Mouse (Mus musculus) MEL (cell line): ENCODE data around the gene Gm49373. TPM values are rescaled to one million over a fixed set of nuclear protein-coding genes. Genes with fewer than 3 reads are reported as not detected.

Source experiments
- DNase-seq: peaks from one replicate; pipeline ENCODE4 v3.0.0; 2011; ENCODE audit warnings: low read depth, low spot score
- H3K27ac ChIP-seq: 2 replicates; pipeline ENCODE4 v1.5.1; 2012; ENCODE audit warnings: low read depth, mild to moderate bottlenecking, control low read depth, low read length, moderate library complexity; ENCODE audit not compliant: control insufficient read depth
- H3K27me3 ChIP-seq, 2 experiments: fragments of 150-350 bp in 1 of 2; sonication (generic) in 1 of 2; 2 replicates each; pipeline ENCODE4 v1.6.1; 2012; ENCODE audit warnings: low read length in 2 of 2, mild to moderate bottlenecking in 2 of 2, improper control_type of control experiment in 1 of 2, moderate library complexity in 1 of 2; ENCODE audit not compliant: insufficient read depth in 2 of 2, control insufficient read depth in 1 of 2
- H3K36me3 ChIP-seq, 2 experiments: 2 replicates each; pipeline ENCODE4 v1.6.1; 2012 to 2014; ENCODE audit warnings: low read length in 2 of 2, improper control_type of control experiment in 1 of 2, inconsistent platforms in 1 of 2, mild to moderate bottlenecking in 1 of 2; ENCODE audit not compliant: insufficient read depth in 2 of 2, control insufficient read depth in 1 of 2
- H3K4me1 ChIP-seq, 2 experiments: fragments of 150-350 bp in 1 of 2; sonication (generic) in 1 of 2; 2 replicates each; pipeline ENCODE4 v1.6.1; 2012; ENCODE audit warnings: low read length in 2 of 2, improper control_type of control experiment in 1 of 2, mild to moderate bottlenecking in 1 of 2; ENCODE audit not compliant: insufficient read depth in 2 of 2, control insufficient read depth in 1 of 2
- H3K4me3 ChIP-seq, 2 experiments: fragments of 150-350 bp in 1 of 2; sonication (generic) in 1 of 2; 2 replicates each; pipeline ENCODE4 v1.5.1; 2012; ENCODE audit warnings: low read depth in 2 of 2, low read length in 2 of 2, mild to moderate bottlenecking in 2 of 2, moderate library complexity in 2 of 2, control low read depth in 1 of 2, improper control_type of control experiment in 1 of 2; ENCODE audit not compliant: control insufficient read depth in 1 of 2, insufficient read depth in 1 of 2
- H3K79me2 ChIP-seq: 2 replicates; pipeline ENCODE4 v1.6.1; 2012; ENCODE audit warnings: mild to moderate bottlenecking, low read length, moderate library complexity; ENCODE audit not compliant: control insufficient read depth, poor library complexity, insufficient read depth
- H3K9ac ChIP-seq: 2 replicates; pipeline ENCODE4 v1.6.1; 2012; ENCODE audit warnings: low read depth, mild to moderate bottlenecking, control low read depth, low read length, moderate library complexity; ENCODE audit not compliant: control insufficient read depth, poor library complexity, severe bottlenecking
- H3K9me3 ChIP-seq: fragments of 150-350 bp; sonication (generic); replicated peaks from 2 replicates; pipeline ENCODE4 v1.6.1; 2012; ENCODE audit warnings: mild to moderate bottlenecking, low read length, improper control_type of control experiment, moderate library complexity; ENCODE audit not compliant: insufficient read depth
- BHLHE40 ChIP-seq: IDR thresholded peaks from 2 replicates; pipeline ENCODE4 v1.6.1; 2012; ENCODE audit warnings: low read depth, mild to moderate bottlenecking, inconsistent platforms, low read length, improper control_type of control experiment, borderline replicate concordance
- CHD2 ChIP-seq: IDR thresholded peaks from 2 replicates; pipeline ENCODE4 v1.6.1; 2011; ENCODE audit warnings: low read length, improper control_type of control experiment
- CTCF ChIP-seq, 3 experiments: IDR thresholded peaks in 2 of 3; conservative IDR thresholded peaks in 1 of 3; 2 replicates each; pipeline ENCODE4 v1.5.1; 2011 to 2012; ENCODE audit warnings: low read length in 3 of 3, low read depth in 2 of 3, mild to moderate bottlenecking in 2 of 3, improper control_type of control experiment in 1 of 3, inconsistent platforms in 1 of 3, mixed read lengths in 1 of 3, moderate library complexity in 1 of 3; ENCODE audit not compliant: control insufficient read depth in 1 of 3, insufficient read depth in 1 of 3, poor library complexity in 1 of 3, severe bottlenecking in 1 of 3
- GABPA ChIP-seq: IDR thresholded peaks from 2 replicates; pipeline ENCODE4 v1.6.1; 2012; ENCODE audit warnings: low read depth, mild to moderate bottlenecking, inconsistent platforms, low read length, improper control_type of control experiment, moderate library complexity
- HCFC1 ChIP-seq: IDR thresholded peaks from 2 replicates; pipeline ENCODE4 v1.6.1; 2012; ENCODE audit warnings: low read depth, mild to moderate bottlenecking, inconsistent platforms, low read length, improper control_type of control experiment, moderate library complexity
- KAT2A ChIP-seq: conservative IDR thresholded peaks from 2 replicates; pipeline ENCODE4 v1.6.1; 2012; ENCODE audit warnings: low read depth, low read length, improper control_type of control experiment, inconsistent platforms
- MAZ ChIP-seq: IDR thresholded peaks from 2 replicates; pipeline ENCODE4 v1.6.1; 2012; ENCODE audit warnings: low read depth, mild to moderate bottlenecking, inconsistent platforms, low read length, improper control_type of control experiment
- MEF2A ChIP-seq: IDR thresholded peaks from 2 replicates; pipeline ENCODE4 v1.6.1; 2014; ENCODE audit warnings: low read depth, mild to moderate bottlenecking, inconsistent platforms, low read length, improper control_type of control experiment; ENCODE audit not compliant: poor library complexity, insufficient replicate concordance, severe bottlenecking; ENCODE audit errors: extremely low read depth
- MYC ChIP-seq: IDR thresholded peaks from 2 replicates; pipeline ENCODE4 v1.6.1; 2011; ENCODE audit warnings: low read depth, mild to moderate bottlenecking, low read length, improper control_type of control experiment, moderate library complexity
- NELFE ChIP-seq: IDR thresholded peaks from 2 replicates; pipeline ENCODE4 v1.6.1; 2011; ENCODE audit warnings: low read depth, low read length, improper control_type of control experiment
- POLR2AphosphoS2 ChIP-seq: IDR thresholded peaks from 2 replicates; pipeline ENCODE4 v1.6.1; 2011; ENCODE audit warnings: low read length, improper control_type of control experiment
- POLR2AphosphoS5 ChIP-seq: IDR thresholded peaks from 2 replicates; pipeline ENCODE4 v1.6.1; 2012; ENCODE audit warnings: low read depth, borderline replicate concordance, mild to moderate bottlenecking, inconsistent platforms, low read length, moderate library complexity, mixed read lengths
- SIN3A ChIP-seq: IDR thresholded peaks from 2 replicates; pipeline ENCODE4 v1.6.1; 2012; ENCODE audit warnings: low read length, improper control_type of control experiment, inconsistent platforms
- TAL1 ChIP-seq: IDR thresholded peaks from 2 replicates; pipeline ENCODE4 v1.6.1; 2012; ENCODE audit warnings: mild to moderate bottlenecking, inconsistent platforms, low read length, moderate library complexity, mixed read lengths
- TCF12 ChIP-seq: IDR thresholded peaks from 2 replicates; pipeline ENCODE4 v1.6.1; 2014; ENCODE audit warnings: low read depth, mild to moderate bottlenecking, inconsistent platforms, low read length, improper control_type of control experiment, moderate library complexity
- USF1 ChIP-seq: IDR thresholded peaks from 2 replicates; pipeline ENCODE4 v1.6.1; 2014; ENCODE audit warnings: low read depth, mild to moderate bottlenecking, inconsistent platforms, low read length, improper control_type of control experiment, moderate library complexity
- USF2 ChIP-seq, 2 experiments: IDR thresholded peaks; 2 replicates each; pipeline ENCODE4 v1.6.1; 2011 to 2012; ENCODE audit warnings: improper control_type of control experiment in 2 of 2, low read length in 2 of 2, borderline replicate concordance in 1 of 2, inconsistent platforms in 1 of 2, low read depth in 1 of 2, mild to moderate bottlenecking in 1 of 2; ENCODE audit not compliant: insufficient read depth in 1 of 2
- ZC3H11A ChIP-seq: IDR thresholded peaks from 2 replicates; pipeline ENCODE4 v1.6.1; 2012; ENCODE audit warnings: low read depth, mild to moderate bottlenecking, inconsistent platforms, low read length, improper control_type of control experiment
- ZKSCAN1 ChIP-seq: IDR thresholded peaks from 2 replicates; pipeline ENCODE4 v1.6.1; 2012; ENCODE audit warnings: low read depth, mild to moderate bottlenecking, inconsistent platforms, low read length, improper control_type of control experiment, moderate library complexity
- ZNF384 ChIP-seq: IDR thresholded peaks from 2 replicates; pipeline ENCODE4 v1.6.1; 2012; ENCODE audit warnings: low read depth, mild to moderate bottlenecking, inconsistent platforms, low read length, improper control_type of control experiment
- polyA plus RNA-seq, 2 experiments: library from polyadenylated mRNA; stranded (reverse) in 1 of 2; unstranded in 1 of 2; fragments of >175 nt in 1 of 2; fragments of >200 nt in 1 of 2; gene quantifications; 2 replicates each; pipeline versions ENCODE4 v1.2.1 to v1.2.4; 2012; ENCODE audit warnings: low replicate concordance in 2 of 2, low read depth in 1 of 2; ENCODE audit not compliant: insufficient read length in 2 of 2, insufficient read depth in 1 of 2, missing spikeins in 1 of 2
- total RNA-seq: library from RNA; depleted of rRNA; stranded (reverse); fragments of 300-350 nt; gene quantifications from 2 replicates; pipeline ENCODE4 v1.2.3, GENCODE M21; 2012

The Gm49373 gene
- total and polyA plus RNA-seq, 3 experiments = 6.4 to 8.3 TPM; not detected in 1

DNA sequence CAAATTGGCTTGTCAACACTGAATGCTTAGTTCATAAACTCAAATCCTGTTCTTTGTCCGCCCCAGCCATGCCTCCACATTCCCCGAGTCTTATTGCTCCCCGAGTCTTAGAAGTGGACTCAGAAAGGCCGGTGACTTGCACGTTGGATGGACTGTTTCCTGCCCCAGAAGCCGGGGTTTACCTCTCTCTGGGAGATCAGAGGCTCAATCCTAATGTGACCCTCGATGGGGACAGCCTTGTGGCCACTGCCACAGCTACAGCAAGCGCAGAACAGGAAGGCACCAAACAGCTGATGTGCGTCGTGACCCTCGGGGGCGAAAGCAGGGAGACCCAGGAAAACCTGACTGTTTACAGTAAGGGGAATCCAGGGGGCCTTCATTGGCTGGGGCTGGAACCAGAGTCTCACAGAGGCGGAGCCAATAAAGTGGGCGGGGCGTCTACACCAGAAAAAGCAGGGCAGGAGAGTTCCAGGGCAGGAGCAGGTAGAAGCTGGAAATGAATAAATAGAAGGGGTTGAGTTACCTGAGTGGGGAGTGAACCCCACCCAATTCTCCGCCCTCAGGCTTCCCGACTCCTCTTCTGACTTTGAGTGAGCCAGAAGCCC is 38.3 kb downstream of the Gm49373 start:
- H3K36me3 ChIP-seq = peaks cover 0 to 5% of the 10 kb centered on the region in 2 experiments; a peak in 2 of 4 replicates
- no peaks in the 10 kb centered on the region for H3K9me3 ChIP-seq
- no peak overlapping the region for H3K4me3 ChIP-seq
- peak; percentile 77 for DNase-seq
- peaks cover 18% of the 10 kb centered on the region for H3K79me2 ChIP-seq
- H3K27ac ChIP-seq = no peak overlapping the region
- H3K27me3 ChIP-seq = no peaks in the 10 kb centered on the region
- H3K9ac ChIP-seq = no peak overlapping the region
- H3K4me1 ChIP-seq = peaks cover 2 to 19% of the 10 kb centered on the region in 2 experiments; a peak in 3 of 4 replicates
- TF ChIP-seq MEF2A (no peak), POLR2AphosphoS2 (no peak), USF2 (IDR thresholded peaks at IDR 0.05; ENCODE audit: borderline replicate concordance in 1 of 2, insufficient read depth in 1 of 2, low read depth in 1 of 2, low read length in 2 of 2) (no peak), NELFE (no peak), ZNF384 (no peak), GABPA (no peak), HCFC1 (no peak), TAL1 (no peak), BHLHE40 (no peak), ZKSCAN1 (no peak), KAT2A (no peak), USF1 (no peak), MAZ (no peak), ZC3H11A (no peak), CHD2 (no peak), SIN3A (no peak), TCF12 (no peak), MYC (no peak), CTCF (IDR thresholded peaks at IDR 0.05 in 2 of 3, conservative IDR thresholded peaks at IDR 0.05 in 1 of 3; ENCODE audit: control insufficient read depth in 1 of 3, insufficient read depth in 1 of 3, low read depth in 2 of 3, low read length in 3 of 3, poor library complexity in 1 of 3, severe bottlenecking in 1 of 3) (no peak; a peak in 1 of 6 replicates)

DNA sequence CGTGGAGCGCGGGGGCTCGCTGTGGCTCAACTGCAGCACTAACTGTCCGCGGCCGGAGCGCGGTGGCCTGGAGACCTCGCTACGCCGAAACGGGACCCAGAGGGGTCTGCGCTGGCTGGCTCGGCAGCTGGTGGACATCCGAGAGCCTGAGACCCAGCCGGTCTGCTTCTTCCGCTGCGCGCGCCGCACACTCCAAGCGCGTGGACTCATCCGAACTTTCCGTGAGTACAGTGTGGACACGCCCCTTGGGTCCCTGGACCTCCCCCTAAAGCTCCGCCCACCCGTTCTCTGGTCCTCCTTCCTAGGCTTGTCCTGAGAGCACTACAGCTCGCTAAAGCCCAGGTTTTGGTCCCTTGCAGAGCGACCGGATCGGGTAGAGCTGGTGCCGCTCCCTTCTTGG is 39.8 kb downstream of the Gm49373 start:
- H3K9ac ChIP-seq = peak overlapping the region; percentile 64
- no peak for TF ChIP-seq TAL1
- TF ChIP-seq POLR2AphosphoS5 = peak; percentile 81; the same call in 1 of the 2 replicates
- TF ChIP-seq, all 39 proteins: peak for 1
- Histone ChIP-seq H3K4me1 (peaks cover 11 to 21% of the 10 kb centered on the region in 2 experiments), H3K36me3 (peaks cover 0 to 9% of the 10 kb centered on the region in 2 experiments; a peak in 2 of 4 replicates), H3K79me2 (peaks cover 23% of the 10 kb centered on the region), H3K4me3 (peak overlapping the region; percentile 55 to 64), H3K27me3 (no peaks in the 10 kb centered on the region), H3K9me3 (no peaks in the 10 kb centered on the region), H3K27ac (peak overlapping the region; percentile 85)
- peak; percentile 100 for DNase-seq
